Mouse (Mus musculus) urinary bladder, postnatal 4 days (tissue): ENCODE data around the gene Rpl41.

Experiments used
- DNase-seq, 2 experiments: peaks; one replicate each; pipeline ENCODE4 v3.0.0; 2021 to 2022; ENCODE audit warnings: low spot score in 2 of 2

Gene Rpl41

GRCm38 (mm10) chr10:128548947-128549681 is at the start of gene Rpl41:
Gene Rpl41 (minus strand): TSS chr10:128549305.
- DNase-seq, result peak; percentile 89 to 93

GRCm38 (mm10) chr10:128598476-128598875 is 49.4 kb upstream of the Rpl41 start:
- DNase-seq, result no peak

DNA sequence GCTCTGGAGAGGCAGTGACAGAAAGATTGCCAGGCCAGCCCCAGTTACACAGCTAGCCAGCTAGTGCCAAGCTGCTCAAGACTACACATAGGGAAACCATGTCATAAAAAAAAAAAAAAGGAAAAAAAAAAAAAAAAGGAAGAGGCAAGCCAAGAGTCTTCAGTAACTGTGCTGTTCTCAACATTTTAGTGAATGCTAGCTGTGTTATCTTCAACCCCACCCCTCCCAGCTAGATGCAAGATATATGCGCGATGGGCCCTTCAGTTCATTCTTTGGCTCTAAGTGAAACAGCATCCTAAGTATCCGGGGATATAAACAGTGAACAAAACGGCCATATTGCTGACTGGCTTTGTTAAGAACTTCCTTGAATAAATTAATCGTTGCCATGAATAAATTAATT is 43.7 kb upstream of the Rpl41 start:
- no peak for DNase-seq

DNA sequence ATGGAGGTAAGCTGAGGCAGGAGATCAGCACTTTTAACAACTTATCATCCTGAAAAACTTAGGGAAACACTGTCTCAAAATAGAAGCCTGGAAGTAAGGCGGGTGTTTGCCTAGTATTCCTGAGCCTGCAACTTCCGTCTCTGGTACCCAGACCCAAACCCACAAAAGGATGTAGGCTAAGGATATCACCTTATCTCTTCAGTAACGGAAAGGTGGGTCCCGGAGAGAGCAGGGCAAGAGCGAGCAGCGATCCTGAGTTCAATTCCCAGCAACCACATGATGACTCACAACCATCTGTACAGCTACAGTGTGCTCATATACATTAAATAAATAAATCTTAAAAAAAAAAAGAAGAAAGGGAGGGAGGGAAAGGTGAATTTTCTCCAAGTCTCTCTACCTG is 42.3 kb upstream of the Rpl41 start:
- no peak for DNase-seq

DNA sequence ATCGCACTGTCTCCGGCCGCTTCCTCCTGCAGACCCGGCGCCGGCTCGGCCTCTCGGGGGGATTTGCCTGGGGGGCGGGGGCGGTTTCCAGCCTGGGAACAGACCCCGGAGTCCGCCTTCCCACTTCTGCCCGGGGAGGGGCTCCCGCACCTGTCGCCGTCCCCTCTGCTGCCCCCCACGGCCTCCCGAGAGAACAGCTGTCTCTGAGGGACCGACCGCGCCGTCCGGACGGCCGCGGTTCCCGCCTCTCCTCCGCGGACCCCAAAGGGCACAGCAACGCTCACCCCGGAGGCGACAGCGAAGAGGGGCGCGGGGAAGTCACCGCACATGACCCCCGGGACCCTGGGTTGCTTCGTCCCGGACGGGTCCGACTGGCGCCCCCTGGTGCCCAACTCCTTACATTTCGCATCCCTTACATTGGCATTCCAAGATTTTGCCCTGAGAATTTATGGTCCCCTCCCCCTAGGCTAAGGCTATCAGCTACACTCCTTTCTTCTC is 41.1 kb upstream of the Rpl41 start:
- peak in 1 of 2 experiments; percentile 41 for DNase-seq

GRCm38 (mm10) chr10:128589464-128590192 is 40.5 kb upstream of the Rpl41 start, which contains the start of gene Erbb3:
Gene Erbb3 (minus strand): TSS chr10:128589652.
- peak; percentile 58 to 67 for DNase-seq

DNA sequence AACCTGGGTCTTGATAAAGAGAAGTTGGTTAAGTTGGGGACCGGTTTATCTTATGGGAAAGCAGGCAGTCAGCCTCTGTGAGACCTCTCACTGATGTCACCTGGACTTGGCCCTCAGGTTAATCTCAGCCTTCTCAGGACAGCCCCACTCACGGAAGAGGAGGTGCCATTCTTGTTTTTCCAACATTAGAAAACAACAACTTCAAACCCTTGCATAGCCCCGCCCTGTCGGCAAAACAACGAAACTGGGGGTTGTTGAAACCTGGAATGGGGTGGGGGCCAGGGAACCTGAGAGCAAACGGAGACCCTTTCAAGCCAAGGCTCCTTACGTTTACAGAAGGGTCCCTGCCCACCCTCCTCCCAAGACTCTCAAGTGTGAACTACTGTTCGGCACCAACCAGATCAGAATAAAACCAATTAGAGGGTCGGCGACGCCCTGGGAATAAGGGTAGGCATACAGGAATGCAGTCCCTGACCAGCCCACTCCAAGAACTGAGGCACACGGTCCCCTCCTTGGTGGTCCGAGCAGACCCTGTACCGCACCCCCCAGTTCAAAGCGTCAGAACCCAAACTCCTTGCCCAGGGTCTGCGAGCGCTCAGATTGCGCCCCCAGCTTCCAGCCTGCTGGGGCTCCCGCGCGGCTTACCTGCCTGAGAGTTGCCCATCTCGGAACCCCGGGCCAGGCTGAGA is 39.8 kb upstream of the Rpl41 start:
- DNase-seq, result no peak

- no peak for DNase-seq
Observed at GRCm38 (mm10) chr10:128588136-128588535, 39.0 kb upstream of the Rpl41 start.

GRCm38 (mm10) chr10:128587697-128588096 is 38.6 kb upstream of the Rpl41 start:
- no peak for DNase-seq

DNA sequence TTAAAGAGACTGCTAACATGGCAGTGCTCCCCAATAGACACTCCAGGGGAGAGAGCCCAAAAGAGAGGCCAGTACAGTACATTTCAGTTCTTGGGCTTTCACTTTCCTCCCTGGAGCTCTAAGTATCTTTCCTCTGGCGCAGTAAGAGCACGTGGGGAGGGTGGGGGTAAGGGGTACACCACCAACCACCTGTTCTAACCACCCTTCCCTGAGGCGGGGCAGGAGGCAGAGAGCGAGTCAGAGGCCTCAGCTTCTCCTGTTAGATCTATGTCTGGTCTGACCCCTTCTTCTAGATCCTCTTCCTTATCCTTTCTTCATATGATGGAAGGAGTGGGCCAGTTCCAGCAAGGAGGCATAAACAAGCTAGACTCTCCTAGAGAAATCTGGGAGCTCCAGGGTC is 38.0 kb upstream of the Rpl41 start:
- no peak for DNase-seq

DNA sequence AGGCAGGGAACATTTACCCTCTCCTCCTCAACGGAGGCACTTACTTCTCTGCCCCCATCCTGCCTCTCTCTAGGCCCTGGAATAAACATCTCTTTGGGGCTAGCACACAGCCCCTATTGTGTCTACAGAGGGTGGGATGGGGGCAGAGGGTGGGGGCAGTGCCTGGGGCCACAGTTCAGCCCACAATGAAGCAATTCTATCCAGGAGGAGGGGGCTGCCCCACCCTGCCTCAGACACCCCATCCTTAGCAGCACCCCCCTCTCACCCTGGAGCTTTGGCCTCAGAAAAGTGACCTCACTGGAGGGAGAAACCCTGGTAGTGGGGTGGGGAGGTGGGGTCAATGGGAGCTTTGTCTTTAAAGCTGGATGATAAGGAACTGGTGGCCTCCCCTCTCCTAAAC is 37.4 kb upstream of the Rpl41 start:
- DNase-seq, result no peak

DNA sequence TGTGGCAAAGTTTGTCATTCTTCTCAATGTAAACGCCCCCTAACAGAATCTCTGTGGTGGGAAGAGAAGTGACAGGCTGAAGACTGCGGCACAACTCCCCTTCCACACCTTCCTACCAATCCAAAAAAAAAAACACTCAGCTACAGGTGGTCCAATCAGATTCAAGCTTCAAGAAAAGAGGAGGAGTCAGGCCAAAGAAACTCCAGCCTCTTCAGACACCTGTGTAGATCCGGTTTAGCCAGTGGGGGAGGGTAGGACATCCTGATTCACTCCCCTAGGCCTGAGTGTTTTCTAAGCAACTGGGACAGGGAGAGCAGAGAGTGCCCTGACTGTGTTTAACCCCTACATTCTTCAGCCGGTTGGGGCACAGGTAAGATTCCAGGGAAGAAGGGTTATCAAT is 35.3 kb upstream of the Rpl41 start:
- DNase-seq, result peak in 1 of 2 experiments; percentile 32

DNA sequence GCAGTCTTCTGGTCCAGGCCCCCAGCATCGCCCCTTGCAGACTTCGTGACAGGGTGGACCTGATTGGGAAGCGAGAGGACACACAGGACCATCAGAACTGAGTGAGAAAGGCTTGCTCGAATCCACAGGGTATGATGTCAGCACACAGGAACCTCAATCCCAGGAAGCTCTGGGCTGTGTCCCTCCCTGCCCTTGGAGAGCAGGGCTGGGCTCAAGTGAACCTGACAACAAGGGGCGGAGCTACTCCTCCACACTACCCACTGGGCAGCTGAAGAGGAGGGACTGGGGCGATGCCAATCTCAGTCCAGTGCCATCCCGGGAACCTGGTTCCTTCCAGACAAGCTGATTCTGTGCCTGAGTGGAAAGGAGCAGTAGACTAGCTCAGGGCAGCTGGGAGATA is 34.5 kb upstream of the Rpl41 start:
- peak in 1 of 2 experiments; percentile 43 for DNase-seq

DNA sequence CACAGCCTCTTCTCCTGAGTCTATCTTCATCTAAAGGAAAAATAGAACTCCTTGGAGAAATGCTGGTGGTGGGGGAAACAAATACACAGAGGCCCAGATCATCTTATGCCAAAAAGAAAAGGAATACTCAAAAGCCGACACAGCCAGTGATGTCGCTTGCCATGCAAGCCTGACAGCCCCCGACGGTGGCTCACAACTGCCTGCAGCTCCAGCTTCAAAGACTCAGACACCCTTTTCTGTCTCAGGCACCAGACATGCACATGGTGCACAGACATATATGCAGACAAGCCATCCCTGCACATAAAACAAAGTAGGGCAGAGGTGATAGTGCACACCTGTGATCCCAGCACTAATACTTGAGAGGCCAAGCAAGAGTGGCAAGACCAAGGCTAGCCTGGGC is 30.6 kb upstream of the Rpl41 start:
- DNase-seq, result no peak

DNA sequence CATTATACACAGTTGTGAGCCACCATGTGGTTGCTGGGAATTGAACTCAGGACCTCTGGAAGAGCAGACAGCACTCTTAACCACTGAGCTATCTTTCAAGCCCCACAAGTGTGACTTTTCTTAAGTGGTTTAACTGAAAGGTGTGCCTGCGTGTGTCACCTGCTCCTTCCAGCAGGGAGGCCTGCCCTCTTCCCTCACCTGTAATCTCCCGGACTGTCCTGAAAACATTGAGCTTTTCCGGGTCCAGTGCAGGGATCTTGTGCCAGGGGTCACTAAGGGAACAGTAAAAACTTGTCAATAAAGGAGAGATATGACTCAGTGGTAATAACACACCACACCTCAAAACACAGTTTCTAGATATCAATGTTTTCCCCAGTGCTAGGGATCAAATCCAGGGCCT is 30.2 kb upstream of the Rpl41 start:
- no peak for DNase-seq

- no peak for DNase-seq
Observed at GRCm38 (mm10) chr10:128578330-128578729, 29.2 kb upstream of the Rpl41 start.

GRCm38 (mm10) chr10:128575063-128575462 is 26.0 kb upstream of the Rpl41 start:
- DNase-seq, result no peak

DNA sequence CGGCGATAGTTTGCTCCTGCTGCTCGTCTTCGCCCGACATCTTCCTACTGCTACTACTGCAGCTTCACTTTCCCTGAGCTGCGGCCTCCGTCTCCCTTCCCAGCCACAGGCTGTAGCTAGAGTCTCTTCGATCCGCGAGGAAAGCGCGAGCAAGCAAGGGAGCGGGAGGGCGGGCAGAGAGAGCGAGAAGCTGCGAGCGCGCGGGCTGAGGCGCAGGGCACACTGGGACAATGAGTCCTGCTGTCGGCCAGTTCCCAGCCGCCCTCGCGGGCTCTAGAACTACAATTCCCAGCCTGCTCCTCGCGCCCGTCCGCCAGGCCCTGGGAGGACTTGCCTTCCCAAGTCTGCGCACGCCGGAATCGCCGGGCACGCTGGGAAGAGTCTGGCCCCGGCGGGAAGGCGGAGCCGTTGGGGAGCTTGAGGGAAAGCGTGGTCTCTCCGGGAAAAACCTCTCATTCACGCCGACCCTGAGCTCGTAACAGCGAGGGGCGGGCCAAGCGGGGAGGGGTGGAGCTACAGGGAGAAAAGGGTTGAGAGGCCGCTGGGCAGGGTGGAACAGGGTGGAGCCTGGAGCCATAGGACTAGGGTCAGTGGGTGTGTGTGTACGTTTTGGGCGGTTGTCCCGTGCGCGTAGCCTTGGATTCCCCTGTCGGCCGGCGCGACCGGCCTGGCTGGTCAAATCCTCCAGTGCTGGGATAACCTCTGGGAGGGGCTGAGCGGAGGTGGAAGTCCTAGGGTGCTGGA is 16.9 kb upstream of the Rpl41 start, which contains the start of gene Pa2g4:
Gene Pa2g4, minus strand, starts transcription at position 200 of the 744 bp plus-strand sequence.
- peak; percentile 99 for DNase-seq

DNA sequence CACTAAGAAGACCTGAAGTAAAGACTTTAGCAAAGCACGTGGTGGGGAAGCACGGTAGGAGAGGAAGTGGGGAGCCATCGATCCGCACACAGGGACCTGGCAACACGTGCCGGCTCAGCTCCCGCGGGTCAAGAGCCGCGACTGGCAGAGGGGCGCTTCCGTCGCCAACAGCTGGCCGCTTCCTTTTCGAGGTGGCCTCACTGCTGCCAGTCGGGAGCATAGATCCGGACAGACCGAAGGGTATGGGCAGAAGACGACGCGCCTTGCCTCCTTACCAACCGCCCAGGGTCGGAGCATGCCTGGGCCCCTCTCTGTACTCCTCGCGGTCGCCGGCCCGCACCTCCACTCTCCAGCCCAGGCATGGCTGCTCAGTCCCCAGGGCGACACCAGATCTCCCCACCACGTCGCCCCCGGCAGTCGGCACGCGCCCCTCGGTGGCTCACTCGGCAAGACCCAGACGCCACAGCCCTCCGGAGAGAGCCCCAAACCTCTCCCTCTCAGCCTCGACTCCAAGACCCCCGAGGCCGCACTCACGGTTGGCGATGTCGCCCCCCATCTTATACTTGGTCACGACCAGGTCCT is 16.2 kb upstream of the Rpl41 start:
- DNase-seq, result no peak

GRCm38 (mm10) chr10:128563544-128563943 is 14.4 kb upstream of the Rpl41 start:
- DNase-seq, result no peak

DNA sequence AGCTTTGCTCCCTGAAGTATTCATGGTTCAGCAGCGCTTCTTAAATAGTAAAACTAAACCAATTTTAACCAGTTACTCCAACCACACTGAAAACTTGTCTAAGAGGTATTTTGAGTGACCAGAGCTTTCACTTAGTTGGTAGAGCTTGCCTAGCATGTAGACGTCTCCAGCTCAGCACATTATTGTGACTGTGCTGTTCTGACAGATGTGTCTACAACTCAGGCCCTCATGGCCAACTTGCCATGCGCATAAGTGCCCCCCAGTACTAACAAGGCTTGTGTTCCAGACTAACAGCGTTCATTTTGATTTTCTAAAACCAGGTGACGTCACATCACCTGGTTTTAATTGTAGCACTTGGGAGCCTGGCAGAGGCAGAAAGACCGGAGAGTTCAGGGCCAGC is 7.9 kb upstream of the Rpl41 start:
- DNase-seq, result no peak
